Mouse (Mus musculus) midbrain, embryonic 13.5 days (tissue): ENCODE data around the gene Cirbp. TPM values are rescaled to one million over a fixed set of nuclear protein-coding genes. Genes with fewer than 3 reads are reported as not detected.

ENCODE experiments used
- ATAC-seq: fragments of 200-750 bp; cut with Nextera tagmentation; 2 replicates; pipeline ENCODE4 v1.8.0; 2017; ENCODE audit warnings: mild to moderate bottlenecking, moderate TSS enrichment, moderate library complexity
- H3K27ac ChIP-seq: fragments of 300-500 bp; sonication (generic); 2 replicates; pipeline ENCODE4 v1.5.1; 2015; ENCODE audit warnings: inconsistent platforms, mild to moderate bottlenecking, moderate library complexity
- H3K27me3 ChIP-seq: fragments of 300-500 bp; sonication (generic); 2 replicates; pipeline ENCODE4 v1.6.1; 2015; ENCODE audit warnings: mild to moderate bottlenecking, inconsistent platforms
- H3K36me3 ChIP-seq: fragments of 300-500 bp; sonication (generic); 2 replicates; pipeline ENCODE4 v1.6.1; 2015; ENCODE audit warnings: mild to moderate bottlenecking, inconsistent platforms
- H3K4me1 ChIP-seq: fragments of 300-500 bp; sonication (generic); replicated peaks from 2 replicates; pipeline ENCODE4 v1.6.1; 2015; ENCODE audit warnings: inconsistent platforms
- H3K4me2 ChIP-seq: fragments of 300-500 bp; sonication (generic); replicated peaks from 2 replicates; pipeline ENCODE4 v1.6.1; 2015; ENCODE audit warnings: moderate library complexity, mild to moderate bottlenecking, inconsistent platforms
- H3K4me3 ChIP-seq: fragments of 300-500 bp; sonication (generic); replicated peaks from 2 replicates; pipeline ENCODE4 v1.5.1; 2015; ENCODE audit warnings: mild to moderate bottlenecking, inconsistent platforms
- H3K9ac ChIP-seq: fragments of 300-500 bp; sonication (generic); replicated peaks from 2 replicates; pipeline ENCODE4 v1.6.1; 2015; ENCODE audit warnings: mild to moderate bottlenecking, inconsistent platforms
- H3K9me3 ChIP-seq: fragments of 300-500 bp; sonication (generic); 2 replicates; pipeline ENCODE4 v1.6.1; 2016; ENCODE audit warnings: mild to moderate bottlenecking, inconsistent platforms
- whole genome bisulfite sequencing: fragments of 180-500 bp; shearing (Covaris S2); methylation state at CpG from one replicate; pipeline ENCODE4 v1.1.7; 2015; 5-methylcytosine and 5-hydroxymethylcytosine counted together
- polyA plus RNA-seq: library from polyadenylated mRNA; unstranded; fragments of >200 nt; fragmentation: Nextera tagmentation; extraction: Ambion mirVana; gene quantifications from 2 replicates; pipeline ENCODE4 v1.2.1, GENCODE M21; 2015

Gene Cirbp
- polyA plus RNA-seq, 1 experiment from 2014 or later: 354 TPM

DNA sequence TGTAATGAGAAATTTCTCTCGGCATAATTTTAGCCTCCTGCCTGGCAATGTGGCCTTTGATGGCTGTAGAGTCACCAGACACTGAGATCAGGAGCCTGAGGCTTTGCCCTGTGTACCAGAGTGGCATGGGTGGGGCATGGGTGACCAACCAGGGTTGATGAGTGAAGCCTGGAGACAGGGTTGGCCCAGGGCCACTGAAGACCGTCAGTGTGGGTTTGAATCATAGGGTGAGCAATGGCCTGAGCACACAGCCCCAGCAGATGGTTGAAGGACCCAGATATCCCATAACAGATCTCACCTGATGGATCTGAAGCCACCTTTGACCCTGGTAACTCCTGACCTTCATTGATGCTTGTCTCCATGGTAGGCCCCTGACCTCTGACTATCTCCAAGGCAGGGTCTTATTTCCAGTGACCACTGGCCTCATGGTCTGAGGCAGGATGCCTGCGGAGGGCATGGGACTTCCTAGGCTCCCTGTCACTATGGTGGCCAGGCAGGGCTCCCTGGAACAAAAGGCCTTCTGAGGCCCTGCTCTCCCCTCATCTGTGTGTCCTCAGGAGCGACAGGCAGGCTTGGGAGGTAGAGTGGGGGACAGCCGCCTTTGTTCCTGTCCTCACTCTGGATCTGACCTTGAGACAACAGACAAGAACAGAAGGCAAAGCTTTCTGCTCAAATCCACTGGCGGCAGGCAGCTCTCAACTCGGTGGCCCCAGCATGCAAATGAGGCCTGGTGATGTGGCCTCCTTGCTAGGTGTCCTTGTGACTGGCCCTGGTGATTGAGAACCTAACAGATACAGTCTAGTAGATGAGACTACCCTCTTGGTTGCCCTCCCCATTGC lies 11.9 kb downstream of the Cirbp start:
- Histone ChIP-seq H3K4me1 (peaks cover 68% of the 10 kb centered on the region), H3K4me2 (no peak overlapping the region), H3K27ac (peak overlapping the region; percentile 91; the same call in 1 of the 2 replicates)

DNA sequence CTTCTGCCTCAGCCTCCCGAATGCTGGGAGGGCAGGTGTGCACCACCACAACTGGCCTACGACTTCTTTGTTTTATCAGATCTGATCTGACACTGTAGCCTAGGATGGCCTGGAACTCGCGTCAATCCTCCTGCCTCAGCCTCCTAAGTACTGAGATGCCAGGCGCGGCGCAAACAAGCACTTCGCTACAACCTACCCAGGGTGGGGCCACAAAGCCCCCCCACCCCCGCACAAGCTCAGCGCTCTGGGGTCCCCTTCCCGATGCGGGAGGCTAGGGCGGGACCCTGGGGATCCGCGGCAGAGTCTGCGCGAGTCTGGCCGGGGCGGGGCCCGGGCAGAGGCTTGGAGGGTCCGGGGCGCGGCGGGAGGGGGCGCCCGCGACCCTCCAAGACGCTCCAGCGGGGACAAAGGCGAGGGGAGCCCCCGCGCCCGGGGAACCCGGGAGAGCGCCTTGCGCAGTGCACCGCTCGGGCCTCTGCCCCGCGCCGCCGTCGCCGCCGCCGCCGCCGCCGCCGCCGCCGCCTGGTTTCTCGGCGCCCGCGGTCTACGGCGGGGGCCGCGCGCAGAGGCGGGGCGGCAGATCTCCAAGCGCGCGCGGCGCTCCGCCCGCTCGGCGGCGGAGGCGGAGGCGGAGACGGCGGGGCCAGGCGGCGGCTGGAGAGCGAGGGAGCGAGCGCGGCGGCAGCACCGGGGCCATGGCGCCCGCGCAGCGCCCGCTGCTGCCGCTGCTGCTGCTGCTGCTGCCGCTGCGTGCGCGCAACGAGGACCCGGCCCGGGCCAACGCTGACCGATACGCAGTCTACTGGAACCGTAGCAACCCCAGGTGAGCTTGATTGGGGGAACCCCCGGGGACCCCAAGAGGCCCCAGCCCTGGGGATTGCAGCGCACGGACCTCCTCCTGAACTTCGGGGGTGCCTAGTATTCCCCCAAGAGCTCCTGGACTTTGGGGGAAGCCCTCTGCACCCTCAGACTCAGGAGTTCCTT lies 13.6 kb downstream of the Cirbp start, which contains the start of gene Efna2:
TSS of gene Efna2 (plus strand) at position 415 of the 984 bp plus-strand sequence.
- Histone ChIP-seq H3K9ac (peak within 1 kb of the TSS; percentile 99), H3K4me1 (peaks cover 75% of the 10 kb centered on the region), H3K27me3 (no peaks in the 10 kb centered on the region), H3K9me3 (no peaks in the 10 kb centered on the region), H3K27ac (peak within 1 kb of the TSS; percentile 91), H3K4me3 (peak within 1 kb of the TSS; percentile 90), H3K36me3 (peaks cover 14% of the 10 kb centered on the region), H3K4me2 (peak within 1 kb of the TSS; percentile 97)
- ATAC-seq: peak; percentile 79
- WGBS: 2% methylated on average over 69 of the region's 106 CpGs

More for the DNA sequence above, 11.9 kb downstream of the Cirbp start:
- H3K9me3 ChIP-seq: no peaks in the 10 kb centered on the region
- no peak for ATAC-seq
- H3K27me3 ChIP-seq: no peaks in the 10 kb centered on the region
- H3K36me3 ChIP-seq: peaks cover 3% of the 10 kb centered on the region
- 38% methylated on average over 7 of the region's 7 CpGs for WGBS
- no peak overlapping the region; the same call in 1 of the 2 replicates for H3K9ac ChIP-seq
- no peak overlapping the region for H3K4me3 ChIP-seq

DNA sequence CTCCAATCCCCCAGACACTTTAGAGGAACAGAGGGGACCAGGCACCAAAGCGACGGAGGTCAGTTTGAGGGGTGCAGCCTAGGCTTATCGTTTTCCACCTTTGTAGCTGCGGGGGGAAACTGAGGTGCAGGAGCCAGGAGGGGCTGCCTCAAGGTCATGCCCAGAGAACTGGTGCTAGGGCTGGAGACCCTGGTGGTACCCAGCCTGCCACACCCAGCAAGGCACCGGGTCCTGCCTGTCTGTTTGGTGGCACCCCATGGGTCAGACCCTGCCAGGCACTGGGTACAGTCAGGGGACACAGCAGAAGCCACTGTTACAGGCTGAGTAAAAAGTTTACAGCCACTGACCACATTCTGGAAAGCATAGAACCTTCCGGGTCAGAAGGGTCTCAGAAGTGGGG lies 14.5 kb downstream of the Cirbp start:
- no peaks in the 10 kb centered on the region for H3K27me3 ChIP-seq
- peak overlapping the region; percentile 90 for H3K4me3 ChIP-seq
- H3K9ac ChIP-seq: peak overlapping the region; percentile 99
- H3K4me2 ChIP-seq: peak overlapping the region; percentile 97
- peaks cover 78% of the 10 kb centered on the region for H3K4me1 ChIP-seq
- ATAC-seq: no peak
- H3K9me3 ChIP-seq: no peaks in the 10 kb centered on the region
- H3K36me3 ChIP-seq: peaks cover 14% of the 10 kb centered on the region
- H3K27ac ChIP-seq: peak overlapping the region; percentile 91
- WGBS: 33% methylated on average over 6 of the region's 6 CpGs

DNA sequence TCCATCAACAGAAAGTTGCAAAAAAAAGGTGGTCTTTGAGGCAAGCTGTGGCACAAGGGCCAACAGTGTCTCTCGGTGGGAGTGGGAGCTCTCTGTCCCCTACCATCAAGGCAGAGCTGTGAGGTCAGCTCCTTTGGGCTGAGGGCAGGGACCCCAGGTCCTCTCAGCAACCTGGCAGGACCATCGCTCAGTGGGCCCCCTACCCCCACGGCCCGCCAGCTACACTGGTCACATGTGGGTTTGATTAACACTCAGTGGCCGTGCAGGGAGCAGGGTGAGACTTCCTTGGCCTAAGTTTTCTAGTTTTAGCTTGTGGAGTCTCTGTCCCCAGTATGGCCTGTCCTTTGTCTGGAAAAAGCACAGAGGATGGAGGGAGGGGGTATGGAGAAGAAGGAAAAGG lies 15.0 kb downstream of the Cirbp start:
- Histone ChIP-seq H3K9me3 (no peaks in the 10 kb centered on the region), H3K27ac (peak overlapping the region; percentile 91; the same call in 1 of the 2 replicates), H3K9ac (peak overlapping the region; percentile 99), H3K36me3 (peaks cover 14% of the 10 kb centered on the region), H3K27me3 (no peaks in the 10 kb centered on the region), H3K4me2 (peak overlapping the region; percentile 97), H3K4me1 (peaks cover 80% of the 10 kb centered on the region), H3K4me3 (peak overlapping the region; percentile 90)
- 30% methylated on average over 5 of the region's 5 CpGs for WGBS
- ATAC-seq: no peak

DNA sequence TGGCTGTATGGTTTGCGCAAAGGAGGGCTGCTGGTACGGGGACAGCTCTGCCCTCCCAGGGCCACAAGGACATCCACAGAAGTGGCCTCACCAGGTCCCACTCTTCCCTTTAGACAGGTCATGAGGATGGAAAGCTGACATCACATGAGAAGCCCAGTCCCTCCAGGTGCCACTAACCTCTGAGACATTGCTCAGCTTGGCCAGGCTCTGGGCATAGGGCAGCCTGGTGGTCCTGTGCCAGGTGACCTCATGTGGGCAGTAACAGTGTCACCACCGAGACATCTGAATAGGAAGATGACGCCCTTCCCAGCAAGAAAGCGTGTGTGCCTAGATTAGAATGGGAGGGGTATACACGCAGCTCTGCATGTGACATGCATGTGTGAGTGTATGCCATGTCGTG lies 16.8 kb downstream of the Cirbp start:
- H3K4me2 ChIP-seq: peak overlapping the region; percentile 97
- no peaks in the 10 kb centered on the region for H3K9me3 ChIP-seq
- H3K9ac ChIP-seq: peak overlapping the region; percentile 99
- peak overlapping the region; percentile 90 for H3K4me3 ChIP-seq
- 0 out of 2 replicates have a peak, but pooled peaks cover 6% of the 10 kb centered on the region for H3K27me3 ChIP-seq
- peaks cover 75% of the 10 kb centered on the region for H3K4me1 ChIP-seq
- ATAC-seq: no peak
- WGBS: 83% methylated on average over 7 of the region's 7 CpGs
- peaks cover 26% of the 10 kb centered on the region for H3K36me3 ChIP-seq
- peak overlapping the region; percentile 47; the same call in 1 of the 2 replicates for H3K27ac ChIP-seq

DNA sequence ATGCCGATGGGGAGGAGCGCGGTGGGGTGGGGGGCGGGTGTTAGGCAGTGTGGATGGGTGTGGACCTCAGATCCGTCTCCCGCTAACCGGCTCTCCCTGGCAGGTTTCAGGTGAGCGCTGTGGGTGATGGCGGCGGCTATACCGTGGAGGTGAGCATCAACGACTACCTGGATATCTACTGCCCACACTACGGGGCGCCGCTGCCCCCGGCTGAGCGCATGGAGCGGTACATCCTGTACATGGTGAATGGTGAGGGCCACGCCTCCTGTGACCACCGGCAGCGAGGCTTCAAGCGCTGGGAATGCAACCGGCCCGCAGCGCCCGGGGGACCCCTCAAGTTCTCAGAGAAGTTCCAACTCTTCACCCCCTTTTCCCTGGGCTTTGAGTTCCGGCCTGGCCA lies 20.9 kb downstream of the Cirbp start:
- H3K4me3 ChIP-seq: no peak overlapping the region
- H3K4me1 ChIP-seq: peaks cover 78% of the 10 kb centered on the region
- WGBS: 42% methylated on average over 27 of the region's 27 CpGs
- peaks cover 43% of the 10 kb centered on the region for H3K36me3 ChIP-seq
- H3K9ac ChIP-seq: 0 out of 2 replicates have a peak overlapping the region, but pooled peaks have one; percentile 28
- H3K27ac ChIP-seq: peak overlapping the region; percentile 96
- H3K4me2 ChIP-seq: peak overlapping the region; percentile 97
- no peaks in the 10 kb centered on the region for H3K9me3 ChIP-seq
- ATAC-seq: no peak
- H3K27me3 ChIP-seq: peaks cover 9% of the 10 kb centered on the region; the same call in 1 of the 2 replicates

DNA sequence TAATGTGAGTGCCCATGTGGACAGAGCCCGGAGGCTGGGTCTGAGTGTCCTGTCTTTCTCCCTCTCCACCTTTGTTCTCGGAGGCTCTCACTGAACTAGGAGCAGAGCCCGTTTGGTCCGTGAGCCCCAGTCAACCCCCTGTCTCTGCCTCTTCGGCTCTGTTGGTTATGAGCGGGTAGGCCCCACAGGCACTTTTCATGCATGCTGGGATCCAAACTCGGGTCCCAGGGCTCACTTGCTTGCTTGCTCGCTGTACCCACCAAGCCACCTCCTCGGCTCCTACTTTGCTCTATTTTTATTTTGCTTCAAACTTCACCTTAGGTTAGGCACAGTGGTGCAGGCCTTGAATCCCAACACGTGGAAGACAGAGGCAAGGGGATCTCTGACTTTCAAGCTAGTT lies 22.0 kb downstream of the Cirbp start:
- peaks cover 73% of the 10 kb centered on the region for H3K4me1 ChIP-seq

DNA sequence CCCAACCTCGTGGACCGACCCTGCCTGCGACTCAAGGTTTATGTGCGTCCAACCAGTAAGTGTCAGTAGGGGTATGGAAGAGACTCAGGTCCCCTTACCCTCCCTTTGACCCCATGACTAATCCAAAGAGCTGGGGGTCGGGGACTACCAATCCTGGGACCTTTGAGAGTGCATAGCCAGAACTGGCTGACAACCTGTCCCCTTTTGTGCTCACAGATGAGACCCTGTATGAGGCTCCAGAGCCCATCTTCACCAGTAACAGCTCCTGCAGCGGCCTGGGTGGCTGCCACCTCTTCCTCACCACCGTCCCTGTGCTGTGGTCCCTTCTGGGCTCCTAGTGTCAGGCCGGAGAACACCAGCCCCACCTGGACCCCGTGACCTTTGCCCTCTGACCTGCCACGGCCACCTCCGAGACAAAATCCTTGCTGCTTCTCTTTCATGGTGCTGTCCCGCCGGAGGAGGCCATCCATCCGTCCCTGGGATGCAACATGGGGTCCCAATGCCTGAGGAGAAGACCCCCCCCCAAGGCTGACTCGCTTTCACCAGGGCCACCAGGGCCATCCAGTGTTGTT lies 22.8 kb downstream of the Cirbp start:
- Histone ChIP-seq H3K27ac (peak overlapping the region; percentile 96), H3K36me3 (peaks cover 31% of the 10 kb centered on the region), H3K9ac (peak overlapping the region; percentile 63), H3K27me3 (peaks cover 9% of the 10 kb centered on the region; the same call in 1 of the 2 replicates), H3K4me3 (peak overlapping the region; percentile 16; the same call in 1 of the 2 replicates), H3K9me3 (no peaks in the 10 kb centered on the region), H3K4me1 (peaks cover 72% of the 10 kb centered on the region), H3K4me2 (peak overlapping the region; percentile 67)
- ATAC-seq: no peak
- WGBS: 43% methylated on average over 15 of the region's 15 CpGs

More for the DNA sequence above, 22.0 kb downstream of the Cirbp start:
- ATAC-seq: no peak
- Histone ChIP-seq H3K4me3 (0 out of 2 replicates have a peak overlapping the region, but pooled peaks have one; percentile 5), H3K9me3 (no peaks in the 10 kb centered on the region), H3K27me3 (peaks cover 9% of the 10 kb centered on the region; the same call in 1 of the 2 replicates), H3K36me3 (peaks cover 39% of the 10 kb centered on the region), H3K4me2 (0 out of 2 replicates have a peak overlapping the region, but pooled peaks have one; percentile 67), H3K9ac (no peak overlapping the region), H3K27ac (peak overlapping the region; percentile 96)
- WGBS: 70% methylated on average over 10 of the region's 10 CpGs

DNA sequence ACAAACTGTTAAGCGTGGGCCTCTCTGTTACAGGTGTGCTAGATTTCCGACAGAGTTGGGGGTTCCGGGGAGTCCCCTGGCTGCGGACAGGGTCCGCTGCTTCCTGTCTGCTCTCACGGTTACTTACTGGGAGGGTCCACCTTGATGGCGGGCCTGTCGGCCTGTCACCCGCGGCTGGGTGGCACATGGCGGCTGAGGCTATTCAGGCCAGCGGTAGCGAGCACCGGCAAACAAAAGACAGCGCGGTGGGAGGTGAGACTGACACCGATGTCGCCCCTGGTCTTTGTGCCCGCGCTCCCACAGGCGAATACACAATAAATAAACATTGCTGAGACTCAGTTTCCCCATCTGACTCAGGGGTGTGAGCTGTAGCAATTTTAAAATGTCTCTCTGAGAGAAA lies 24.2 kb downstream of the Cirbp start:
- Histone ChIP-seq H3K4me3 (peak overlapping the region; percentile 40), H3K36me3 (peaks cover 28% of the 10 kb centered on the region), H3K4me2 (peak overlapping the region; percentile 67), H3K9me3 (no peaks in the 10 kb centered on the region), H3K4me1 (peaks cover 74% of the 10 kb centered on the region), H3K27me3 (peaks cover 9% of the 10 kb centered on the region; the same call in 1 of the 2 replicates), H3K9ac (peak overlapping the region; percentile 79), H3K27ac (peak overlapping the region; percentile 96)
- WGBS: under 1% methylated on average over 21 of the region's 21 CpGs
- ATAC-seq: peak; percentile 9; the same call in 1 of the 2 replicates

DNA sequence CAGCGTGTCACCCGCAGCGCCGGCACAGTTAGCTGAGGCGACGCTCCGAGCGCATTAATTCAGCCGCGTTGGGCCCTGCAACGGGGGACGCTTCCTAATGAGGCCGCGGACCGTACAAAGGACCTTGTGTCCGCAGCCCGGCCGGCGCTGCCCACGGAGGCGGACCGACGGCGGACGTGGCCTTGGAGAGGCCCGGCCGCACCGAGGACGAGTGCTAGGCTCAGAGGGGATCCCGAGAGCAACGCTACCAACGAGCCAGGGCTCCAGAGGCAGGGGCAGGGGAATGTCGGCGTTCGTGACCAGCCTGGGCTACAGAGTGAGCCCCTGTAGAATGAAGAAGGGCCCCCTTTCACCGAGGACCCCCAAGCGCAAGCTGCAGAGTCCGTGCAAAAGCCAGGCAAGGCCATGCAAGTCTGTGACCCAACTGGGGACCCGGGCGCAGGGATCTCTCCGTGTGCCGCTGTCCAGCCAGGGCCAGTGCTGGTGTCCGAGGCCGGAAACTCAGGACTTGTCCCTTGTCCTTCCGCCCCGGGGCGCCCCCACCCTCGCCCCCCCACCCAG lies 24.8 kb downstream of the Cirbp start:
- H3K9me3 ChIP-seq: no peaks in the 10 kb centered on the region
- H3K27ac ChIP-seq: peak overlapping the region; percentile 96
- peak; percentile 46 for ATAC-seq
- H3K4me3 ChIP-seq: peak overlapping the region; percentile 40
- H3K9ac ChIP-seq: peak overlapping the region; percentile 79
- peaks cover 28% of the 10 kb centered on the region for H3K36me3 ChIP-seq
- H3K4me1 ChIP-seq: peaks cover 71% of the 10 kb centered on the region
- H3K27me3 ChIP-seq: peaks cover 9% of the 10 kb centered on the region; the same call in 1 of the 2 replicates
- peak overlapping the region; percentile 67 for H3K4me2 ChIP-seq
- WGBS: under 1% methylated on average over 48 of the region's 48 CpGs

DNA sequence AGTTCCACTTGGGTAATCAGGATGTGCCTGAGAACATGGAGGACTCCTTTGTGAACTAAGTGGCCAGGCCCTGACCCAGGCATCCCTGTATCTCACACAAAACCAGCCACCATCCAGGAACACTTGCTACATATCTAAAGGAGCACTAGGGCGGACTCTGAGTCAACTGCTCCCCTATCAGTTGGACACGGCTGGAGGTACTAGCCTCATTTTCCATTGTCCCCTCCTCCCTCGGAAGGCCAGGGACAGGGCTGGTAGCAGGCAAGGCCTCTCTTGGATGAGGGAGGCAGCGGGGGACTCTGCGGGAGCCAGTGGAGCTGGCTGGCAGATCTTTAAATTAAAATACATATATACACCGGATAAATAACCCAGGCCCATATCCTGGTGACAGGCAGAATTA lies 28.2 kb downstream of the Cirbp start:
- no peak for ATAC-seq
- Histone ChIP-seq H3K27ac (peak overlapping the region; percentile 86), H3K9me3 (no peaks in the 10 kb centered on the region), H3K36me3 (peaks cover 3% of the 10 kb centered on the region), H3K4me1 (peaks cover 72% of the 10 kb centered on the region), H3K4me3 (no peak overlapping the region), H3K9ac (peak overlapping the region; percentile 42; the same call in 1 of the 2 replicates), H3K4me2 (no peak overlapping the region), H3K27me3 (peaks cover 2% of the 10 kb centered on the region; the same call in 1 of the 2 replicates)
- WGBS: 33% methylated on average over 6 of the region's 6 CpGs
